Mouse (Mus musculus): ENCODE data around the gene Ptprk. TPM values are rescaled to one million over a fixed set of nuclear protein-coding genes. Genes with fewer than 3 reads are reported as not detected.
A peak's percentile ranks its signal among the peaks of the same experiment; 100 is the strongest.

Ptprk gene
- polyA plus RNA-seq, 1 experiment, result 17.7 TPM

GRCm38 (mm10) chr10:28568047-28568446, 493.4 kb downstream of the Ptprk start:
- Histone ChIP-seq H3K4me3 (replicated peaks; ENCODE audit: insufficient read depth, low read depth, low read length) (no peak overlapping the region), H3K27me3 (ENCODE audit: control insufficient read depth, insufficient read depth, low read length) (no peaks in the 10 kb centered on the region), H3K27ac (ENCODE audit: insufficient read depth, low read length) (no peak overlapping the region), H3K4me1 (ENCODE audit: control insufficient read depth, insufficient read depth, low read length) (no peaks in the 10 kb centered on the region)
- TF ChIP-seq POLR2A (IDR thresholded peaks at IDR 0.05; ENCODE audit: borderline replicate concordance, insufficient read depth, low read length) (no peak), CTCF (IDR thresholded peaks at IDR 0.05; ENCODE audit: borderline replicate concordance, insufficient read depth, low read depth, low read length) (no peak)
- no peak for DNase-seq
- WGBS, result 93% methylated on average over 5 of the region's 5 CpGs

DNA sequence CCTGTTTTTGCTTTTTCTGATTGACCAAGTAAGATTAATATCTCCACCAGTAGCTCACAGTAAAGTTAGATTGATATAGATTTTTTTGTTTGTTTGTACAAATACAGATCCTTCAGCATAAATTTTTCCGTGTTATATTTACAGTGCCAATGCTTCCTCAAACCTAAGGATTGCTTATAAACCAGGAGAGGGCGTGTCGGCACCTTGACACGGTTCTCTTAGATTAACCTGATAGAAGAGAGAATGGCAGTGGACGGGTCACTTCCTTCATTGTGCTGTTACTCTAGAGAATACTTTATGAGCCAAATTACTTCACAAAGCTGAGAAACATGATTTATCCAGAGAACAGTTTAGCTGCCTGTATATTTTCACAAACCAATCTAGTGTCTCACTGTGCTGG, 505.0 kb downstream of the Ptprk start:
- WGBS, result 70% methylated on average over 5 of the region's 5 CpGs
- H3K4me3 ChIP-seq (replicated peaks; ENCODE audit: insufficient read depth, low read depth, low read length), result no peak overlapping the region
- H3K27me3 ChIP-seq (ENCODE audit: control insufficient read depth, insufficient read depth, low read length), result no peaks in the 10 kb centered on the region
- DNase-seq, result no peak
- no peak overlapping the region for H3K27ac ChIP-seq (ENCODE audit: insufficient read depth, low read length)
- TF ChIP-seq POLR2A (IDR thresholded peaks at IDR 0.05; ENCODE audit: borderline replicate concordance, insufficient read depth, low read length) (no peak), CTCF (IDR thresholded peaks at IDR 0.05; ENCODE audit: borderline replicate concordance, insufficient read depth, low read depth, low read length) (no peak)
- no peaks in the 10 kb centered on the region for H3K4me1 ChIP-seq (ENCODE audit: control insufficient read depth, insufficient read depth, low read length)

- Histone ChIP-seq H3K27me3 (ENCODE audit: control insufficient read depth, insufficient read depth, low read length) (no peaks in the 10 kb centered on the region), H3K4me1 (ENCODE audit: control insufficient read depth, insufficient read depth, low read length) (no peaks in the 10 kb centered on the region), H3K4me3 (replicated peaks; ENCODE audit: insufficient read depth, low read depth, low read length) (no peak overlapping the region), H3K27ac (ENCODE audit: insufficient read depth, low read length) (no peak overlapping the region)
- DNase-seq, result peak in 1 of 2 experiments; percentile 1
- TF ChIP-seq CTCF (IDR thresholded peaks at IDR 0.05; ENCODE audit: borderline replicate concordance, insufficient read depth, low read depth, low read length), result no peak
- TF ChIP-seq POLR2A (IDR thresholded peaks at IDR 0.05; ENCODE audit: borderline replicate concordance, insufficient read depth, low read length), result no peak
- 12% methylated on average over 4 of the region's 4 CpGs for WGBS
Observed at GRCm38 (mm10) chr10:28586565-28587138, 512.0 kb downstream of the Ptprk start.

DNA sequence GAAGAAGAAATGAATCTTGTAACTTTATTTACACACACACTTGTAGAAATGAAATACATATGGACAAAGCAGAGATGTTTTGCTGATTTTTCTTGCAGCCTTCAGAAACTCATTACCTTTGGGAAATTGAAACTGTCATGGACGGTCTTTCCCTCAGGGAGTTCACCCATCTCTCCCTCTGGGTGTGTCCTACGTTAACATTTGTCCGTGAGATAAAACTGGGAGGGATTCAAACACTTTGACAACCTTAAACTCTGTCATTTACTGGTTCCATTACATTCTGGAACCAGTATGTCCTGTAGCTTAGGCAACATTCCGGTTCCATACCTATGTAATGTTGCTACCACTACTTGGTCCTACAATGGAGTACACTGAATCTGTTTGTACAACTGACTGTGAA, 513.8 kb downstream of the Ptprk start:
- WGBS, result 96% methylated on average over 4 of the region's 4 CpGs
- Histone ChIP-seq H3K27me3 (ENCODE audit: control insufficient read depth, insufficient read depth, low read length) (no peaks in the 10 kb centered on the region), H3K4me3 (replicated peaks; ENCODE audit: insufficient read depth, low read depth, low read length) (no peak overlapping the region), H3K27ac (ENCODE audit: insufficient read depth, low read length) (no peak overlapping the region), H3K4me1 (ENCODE audit: control insufficient read depth, insufficient read depth, low read length) (no peaks in the 10 kb centered on the region)
- DNase-seq, result no peak
- TF ChIP-seq POLR2A (IDR thresholded peaks at IDR 0.05; ENCODE audit: borderline replicate concordance, insufficient read depth, low read length) (no peak), CTCF (IDR thresholded peaks at IDR 0.05; ENCODE audit: borderline replicate concordance, insufficient read depth, low read depth, low read length) (no peak)

GRCm38 (mm10) chr10:28590822-28591221, 516.2 kb downstream of the Ptprk start:
- 94% methylated on average over 3 of the region's 3 CpGs for WGBS
- no peaks in the 10 kb centered on the region for H3K4me1 ChIP-seq (ENCODE audit: control insufficient read depth, insufficient read depth, low read length)
- no peak overlapping the region for H3K4me3 ChIP-seq (replicated peaks; ENCODE audit: insufficient read depth, low read depth, low read length)
- H3K27ac ChIP-seq (ENCODE audit: insufficient read depth, low read length), result no peak overlapping the region
- H3K27me3 ChIP-seq (ENCODE audit: control insufficient read depth, insufficient read depth, low read length), result no peaks in the 10 kb centered on the region
- TF ChIP-seq POLR2A (IDR thresholded peaks at IDR 0.05; ENCODE audit: borderline replicate concordance, insufficient read depth, low read length) (no peak), CTCF (IDR thresholded peaks at IDR 0.05; ENCODE audit: borderline replicate concordance, insufficient read depth, low read depth, low read length) (no peak)
- DNase-seq, result no peak

DNA sequence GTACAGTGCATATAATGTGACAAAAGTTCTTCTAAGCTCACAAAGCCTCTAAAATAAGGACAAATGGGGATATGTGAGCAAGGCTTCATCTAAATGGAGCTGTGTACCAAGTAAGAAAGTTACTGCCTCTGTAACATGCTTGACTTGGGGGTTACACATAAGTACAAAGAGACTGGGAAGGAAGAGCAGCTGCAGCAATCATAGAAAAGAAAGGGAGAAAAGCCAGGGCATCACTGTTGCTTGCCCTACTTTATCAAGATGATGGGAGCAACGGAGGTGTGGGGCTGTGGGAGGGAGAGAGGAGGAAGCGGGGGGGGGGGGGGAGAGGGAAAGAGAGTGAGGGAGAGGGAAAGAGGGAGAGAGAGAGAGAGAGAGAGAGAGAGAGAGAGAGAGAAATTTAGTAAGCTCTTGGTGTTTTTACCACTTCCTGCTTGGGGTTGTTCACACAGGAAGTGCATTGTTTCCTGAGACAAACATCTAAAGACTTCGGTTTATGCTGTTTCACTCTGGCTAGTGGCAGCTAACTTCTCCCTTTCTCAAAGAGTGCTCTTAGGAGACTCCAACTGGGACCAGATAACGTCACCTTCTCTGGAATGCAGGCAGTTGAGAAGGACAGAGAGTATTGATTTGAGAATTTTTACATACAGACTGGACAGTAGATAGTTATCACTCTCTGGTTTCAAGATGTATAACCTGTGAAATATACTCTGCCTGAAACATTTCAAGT, 519.1 kb downstream of the Ptprk start:
- TF ChIP-seq CTCF (IDR thresholded peaks at IDR 0.05; ENCODE audit: borderline replicate concordance, insufficient read depth, low read depth, low read length) (no peak), POLR2A (IDR thresholded peaks at IDR 0.05; ENCODE audit: borderline replicate concordance, insufficient read depth, low read length) (no peak)
- H3K27me3 ChIP-seq (ENCODE audit: control insufficient read depth, insufficient read depth, low read length), result no peaks in the 10 kb centered on the region

GRCm38 (mm10) chr10:28596897-28597296, 522.3 kb downstream of the Ptprk start:
- TF ChIP-seq POLR2A (IDR thresholded peaks at IDR 0.05; ENCODE audit: borderline replicate concordance, insufficient read depth, low read length) (no peak), CTCF (IDR thresholded peaks at IDR 0.05; ENCODE audit: borderline replicate concordance, insufficient read depth, low read depth, low read length) (no peak)
- no peak for DNase-seq
- Histone ChIP-seq H3K4me1 (ENCODE audit: control insufficient read depth, insufficient read depth, low read length) (no peaks in the 10 kb centered on the region), H3K27ac (ENCODE audit: insufficient read depth, low read length) (no peak overlapping the region), H3K4me3 (replicated peaks; ENCODE audit: insufficient read depth, low read depth, low read length) (no peak overlapping the region), H3K27me3 (ENCODE audit: control insufficient read depth, insufficient read depth, low read length) (no peaks in the 10 kb centered on the region)
- WGBS, result 95% methylated on average over 3 of the region's 3 CpGs

More for the DNA sequence above, 519.1 kb downstream of the Ptprk start:
- DNase-seq, result no peak
- Histone ChIP-seq H3K4me1 (ENCODE audit: control insufficient read depth, insufficient read depth, low read length) (no peaks in the 10 kb centered on the region), H3K4me3 (replicated peaks; ENCODE audit: insufficient read depth, low read depth, low read length) (no peak overlapping the region), H3K27ac (ENCODE audit: insufficient read depth, low read length) (no peak overlapping the region)
- 76% methylated on average over 4 of the region's 4 CpGs for WGBS

GRCm38 (mm10) chr10:28609136-28609535, 534.5 kb downstream of the Ptprk start:
- WGBS, result 79% methylated on average over 3 of the region's 3 CpGs
- Histone ChIP-seq H3K4me3 (replicated peaks; ENCODE audit: insufficient read depth, low read depth, low read length) (no peak overlapping the region), H3K4me1 (ENCODE audit: control insufficient read depth, insufficient read depth, low read length) (no peaks in the 10 kb centered on the region), H3K27me3 (ENCODE audit: control insufficient read depth, insufficient read depth, low read length) (no peaks in the 10 kb centered on the region), H3K27ac (ENCODE audit: insufficient read depth, low read length) (no peak overlapping the region)
- DNase-seq, result no peak
- TF ChIP-seq CTCF (IDR thresholded peaks at IDR 0.05; ENCODE audit: borderline replicate concordance, insufficient read depth, low read depth, low read length), result no peak
- TF ChIP-seq POLR2A (IDR thresholded peaks at IDR 0.05; ENCODE audit: borderline replicate concordance, insufficient read depth, low read length), result no peak

All from cerebellum, adult 2 months (tissue).